Mouse (Mus musculus): ENCODE results near the gene Endod1.

The Endod1 gene

GRCm38 (mm10) chr9:14316618-14317017 is 64.7 kb downstream of the Endod1 start:
- DNase-seq (ENCODE audit: low read depth, low spot score) = no peak

- no peak for DNase-seq (ENCODE audit: low read depth, low spot score)
These were observed 66.8 kb downstream of the Endod1 start for GRCm38 (mm10) chr9:14314477-14314876.

GRCm38 (mm10) chr9:14313968-14314367 is 67.3 kb downstream of the Endod1 start:
- no peak for DNase-seq (ENCODE audit: low read depth, low spot score)

- no peak for DNase-seq (ENCODE audit: low read depth, low spot score)
These were observed 74.0 kb downstream of the Endod1 start for GRCm38 (mm10) chr9:14307341-14307740.

- DNase-seq (ENCODE audit: low read depth, low spot score) = no peak
These were observed 76.9 kb downstream of the Endod1 start for GRCm38 (mm10) chr9:14304262-14304968.

Data from retina, adult 2 months (tissue).